Mouse (Mus musculus): Measurements from ENCODE around the gene Efcab14. TPM values are rescaled to one million over a fixed set of nuclear protein-coding genes. Genes with fewer than 3 reads are reported as not detected.
A peak's percentile ranks its signal among the peaks of the same experiment; 100 is the strongest.

The Efcab14 gene
- polyA plus RNA-seq (2012) = 0.58 and 0.59 TPM in 2 replicates

DNA sequence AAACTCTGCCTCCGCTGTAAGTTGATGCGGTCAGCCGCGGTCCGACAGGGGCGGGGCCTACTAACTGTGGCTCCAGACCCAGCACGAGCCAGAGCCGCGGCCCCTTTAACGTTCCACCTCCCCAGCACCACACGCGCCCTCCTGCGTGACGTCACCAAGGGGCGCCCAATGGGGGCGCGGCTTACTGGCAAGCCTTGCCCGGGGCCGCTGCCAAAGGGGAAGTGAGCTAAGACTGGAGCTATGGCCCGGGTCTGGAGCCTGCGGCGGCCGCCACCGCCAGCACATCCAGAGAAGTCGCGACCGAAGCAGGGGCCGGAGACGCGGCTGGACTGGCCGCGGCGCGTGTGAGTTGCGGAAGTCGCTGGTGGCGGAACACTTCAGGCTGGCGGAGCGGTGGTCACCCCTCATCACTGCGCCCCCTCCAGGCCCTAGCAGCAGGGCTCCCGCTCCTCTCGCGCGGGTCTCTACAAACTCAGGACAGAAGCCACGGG lies at the start of gene Efcab14:
Gene Efcab14 (plus strand): TSS at position 194 of the 491 bp plus-strand sequence.
- Histone ChIP-seq H3K27me3 (ENCODE audit: control insufficient read depth) (peaks cover 7% of the 10 kb centered on the region), H3K4me1 (ENCODE audit: control insufficient read depth) (peaks cover 36% of the 10 kb centered on the region), H3K36me3 (ENCODE audit: control insufficient read depth) (peaks cover 32% of the 10 kb centered on the region), H3K9me3 (ENCODE audit: control insufficient read depth, low read length) (no peaks in the 10 kb centered on the region), H3K4me3 (replicated peaks) (peak within 1 kb of the TSS; percentile 78)
- TF ChIP-seq TAL1 (IDR thresholded peaks at IDR 0.05; ENCODE audit: low read length) (no peak), GATA1 (IDR thresholded peaks at IDR 0.05; ENCODE audit: low read length) (no peak)

DNA sequence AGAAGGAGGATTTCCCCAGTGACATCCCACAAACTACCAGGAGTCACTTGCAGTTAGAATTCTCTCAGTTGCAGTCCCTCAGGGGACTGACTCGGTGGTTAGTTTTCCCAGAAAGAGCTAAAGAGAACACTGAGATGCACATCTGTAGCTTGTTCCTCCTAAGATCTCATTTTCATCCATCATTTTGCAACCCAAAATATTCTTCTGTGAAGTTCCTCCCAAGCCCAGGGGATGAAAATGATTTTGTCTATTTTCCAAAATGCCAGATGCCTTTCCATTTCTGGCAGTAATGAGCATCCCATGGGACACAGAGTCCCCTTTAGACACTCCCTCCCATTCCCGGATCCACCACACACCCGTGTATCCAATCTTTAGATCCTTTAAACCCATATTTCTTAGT lies 36.1 kb upstream of the Efcab14 start:
- Histone ChIP-seq H3K4me1 (ENCODE audit: control insufficient read depth) (no peaks in the 10 kb centered on the region), H3K4me3 (replicated peaks) (no peak overlapping the region), H3K36me3 (ENCODE audit: control insufficient read depth) (no peaks in the 10 kb centered on the region), H3K9me3 (ENCODE audit: control insufficient read depth, low read length) (no peaks in the 10 kb centered on the region), H3K27me3 (ENCODE audit: control insufficient read depth) (no peaks in the 10 kb centered on the region)
- TF ChIP-seq TAL1 (IDR thresholded peaks at IDR 0.05; ENCODE audit: low read length) (no peak), GATA1 (IDR thresholded peaks at IDR 0.05; ENCODE audit: low read length) (no peak)

DNA sequence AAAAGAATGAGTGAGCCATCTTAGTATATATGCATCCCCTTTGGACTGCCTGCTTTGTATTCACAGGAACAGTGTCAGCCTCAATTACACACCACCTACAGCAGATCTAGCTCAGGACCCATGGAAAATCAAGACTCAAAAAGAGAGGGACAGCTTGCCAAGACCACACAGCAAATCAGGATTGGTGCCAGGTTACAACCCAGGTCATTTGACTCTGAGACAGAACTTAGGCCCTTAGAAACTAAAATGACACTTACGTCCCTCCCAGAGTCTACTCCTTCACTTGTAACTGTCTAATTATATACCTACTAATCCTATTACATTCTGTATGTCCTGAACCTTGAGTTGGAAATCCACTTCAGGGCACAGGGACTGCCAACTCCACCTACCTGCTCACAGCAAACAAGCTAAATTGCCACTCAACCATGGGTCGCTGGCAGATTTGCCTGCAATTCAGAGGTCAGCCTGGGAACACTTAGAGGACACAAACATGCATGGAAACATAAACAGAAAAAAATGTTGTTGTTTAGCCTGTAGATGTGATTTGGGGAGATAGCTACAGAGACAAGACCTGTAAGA lies 33.5 kb upstream of the Efcab14 start:
- Histone ChIP-seq H3K27me3 (ENCODE audit: control insufficient read depth) (no peaks in the 10 kb centered on the region), H3K36me3 (ENCODE audit: control insufficient read depth) (no peaks in the 10 kb centered on the region), H3K4me1 (ENCODE audit: control insufficient read depth) (no peaks in the 10 kb centered on the region), H3K4me3 (replicated peaks) (no peak overlapping the region), H3K9me3 (ENCODE audit: control insufficient read depth, low read length) (no peaks in the 10 kb centered on the region)
- TF ChIP-seq GATA1 (IDR thresholded peaks at IDR 0.05; ENCODE audit: low read length) = no peak

DNA sequence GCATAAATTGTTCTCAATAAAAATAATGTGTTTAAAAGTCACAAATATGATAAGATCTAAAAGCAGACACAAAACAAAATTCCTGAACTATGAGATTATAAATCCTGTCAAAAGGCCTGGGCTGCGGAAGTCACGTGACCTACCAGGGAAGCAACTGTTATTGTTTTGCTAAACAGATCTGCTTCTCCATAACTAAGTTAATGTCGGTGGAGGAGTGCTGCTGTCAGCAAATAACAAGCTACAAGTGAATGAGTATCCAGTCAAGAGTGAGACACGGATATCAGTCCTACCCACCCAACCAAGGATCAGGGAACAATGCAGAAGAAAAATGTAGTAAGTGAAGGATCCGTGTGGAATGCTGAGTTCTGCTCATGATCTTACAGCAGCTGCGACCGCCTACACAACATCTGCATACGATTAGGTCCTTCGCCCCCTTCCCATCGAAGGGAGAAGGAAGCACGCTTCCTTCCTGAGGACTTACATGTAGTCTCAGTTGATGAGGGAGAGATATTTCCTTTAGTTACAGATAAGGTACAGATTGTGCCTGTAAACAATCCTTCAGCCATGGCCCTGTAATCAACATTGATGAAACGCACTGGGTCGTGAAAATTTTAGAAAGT lies 28.5 kb upstream of the Efcab14 start:
- H3K4me1 ChIP-seq (ENCODE audit: control insufficient read depth) = no peaks in the 10 kb centered on the region
- TF ChIP-seq TAL1 (IDR thresholded peaks at IDR 0.05; ENCODE audit: low read length) = no peak
- no peak for TF ChIP-seq GATA1 (IDR thresholded peaks at IDR 0.05; ENCODE audit: low read length)
- H3K4me3 ChIP-seq (replicated peaks) = no peak overlapping the region
- H3K27me3 ChIP-seq (ENCODE audit: control insufficient read depth) = no peaks in the 10 kb centered on the region
- no peaks in the 10 kb centered on the region for H3K9me3 ChIP-seq (ENCODE audit: control insufficient read depth, low read length)
- no peaks in the 10 kb centered on the region for H3K36me3 ChIP-seq (ENCODE audit: control insufficient read depth)

DNA sequence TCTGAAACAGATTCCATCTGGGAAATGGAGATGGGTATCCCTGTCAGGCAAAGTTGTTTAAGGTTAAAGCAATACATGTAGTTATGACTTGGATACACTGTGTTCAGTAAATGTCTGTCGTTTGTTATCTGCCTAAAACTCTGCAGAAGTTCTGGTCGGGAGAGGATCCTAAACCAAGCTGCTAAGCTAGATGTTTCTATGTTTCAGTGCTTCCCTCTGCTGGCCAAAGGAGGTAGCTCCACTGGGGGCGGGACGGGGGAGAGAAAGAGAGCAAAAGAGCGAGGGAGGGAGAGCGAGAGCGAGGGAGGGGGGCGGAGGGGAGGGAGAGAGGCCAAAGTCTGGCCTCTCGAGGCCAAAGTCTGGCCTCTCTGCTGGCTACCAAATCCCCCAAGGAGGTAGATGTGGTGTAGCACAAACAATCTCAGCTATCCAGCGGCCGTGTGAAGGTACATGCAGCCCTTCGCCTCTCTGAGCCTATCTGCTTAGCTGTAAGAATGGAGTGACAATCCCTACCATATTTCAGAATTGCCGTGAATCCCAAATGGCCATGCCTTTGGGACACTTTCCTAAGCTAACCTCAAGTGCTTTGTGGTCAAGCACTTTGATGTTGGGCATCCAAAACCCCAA lies 27.6 kb upstream of the Efcab14 start:
- H3K9me3 ChIP-seq (ENCODE audit: control insufficient read depth, low read length) = no peaks in the 10 kb centered on the region
- H3K36me3 ChIP-seq (ENCODE audit: control insufficient read depth) = no peaks in the 10 kb centered on the region
- no peaks in the 10 kb centered on the region for H3K27me3 ChIP-seq (ENCODE audit: control insufficient read depth)
- TF ChIP-seq GATA1 (IDR thresholded peaks at IDR 0.05; ENCODE audit: low read length) (no peak), TAL1 (IDR thresholded peaks at IDR 0.05; ENCODE audit: low read length) (no peak)
- H3K4me1 ChIP-seq (ENCODE audit: control insufficient read depth) = no peaks in the 10 kb centered on the region
- no peak overlapping the region for H3K4me3 ChIP-seq (replicated peaks)

DNA sequence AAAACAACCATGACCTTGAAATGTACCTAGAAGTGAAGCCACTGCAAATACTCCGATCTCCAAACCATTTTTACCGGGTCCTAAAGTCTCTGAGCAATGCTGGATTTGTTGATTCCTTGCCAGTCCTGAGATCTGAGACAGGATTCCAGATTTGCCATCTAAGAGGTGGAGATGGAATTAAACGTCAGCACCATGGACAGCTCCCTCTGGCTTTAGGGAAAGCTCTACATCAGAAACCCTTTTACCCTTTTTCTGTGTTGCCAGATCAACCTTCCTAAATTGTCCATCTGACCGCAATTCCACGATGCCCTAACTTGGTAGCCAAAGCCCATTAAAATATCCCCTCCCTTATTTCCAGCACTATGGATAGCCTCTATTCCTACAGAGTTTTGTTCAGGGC lies 8.8 kb upstream of the Efcab14 start:
- Histone ChIP-seq H3K9me3 (ENCODE audit: control insufficient read depth, low read length) (no peaks in the 10 kb centered on the region), H3K4me3 (replicated peaks) (no peak overlapping the region), H3K36me3 (ENCODE audit: control insufficient read depth) (no peaks in the 10 kb centered on the region), H3K27me3 (ENCODE audit: control insufficient read depth) (peaks cover 4% of the 10 kb centered on the region; the same call in 1 of the 2 replicates), H3K4me1 (ENCODE audit: control insufficient read depth) (peaks cover 4% of the 10 kb centered on the region; the same call in 1 of the 2 replicates)
- TF ChIP-seq TAL1 (IDR thresholded peaks at IDR 0.05; ENCODE audit: low read length) (no peak), GATA1 (IDR thresholded peaks at IDR 0.05; ENCODE audit: low read length) (no peak)

DNA sequence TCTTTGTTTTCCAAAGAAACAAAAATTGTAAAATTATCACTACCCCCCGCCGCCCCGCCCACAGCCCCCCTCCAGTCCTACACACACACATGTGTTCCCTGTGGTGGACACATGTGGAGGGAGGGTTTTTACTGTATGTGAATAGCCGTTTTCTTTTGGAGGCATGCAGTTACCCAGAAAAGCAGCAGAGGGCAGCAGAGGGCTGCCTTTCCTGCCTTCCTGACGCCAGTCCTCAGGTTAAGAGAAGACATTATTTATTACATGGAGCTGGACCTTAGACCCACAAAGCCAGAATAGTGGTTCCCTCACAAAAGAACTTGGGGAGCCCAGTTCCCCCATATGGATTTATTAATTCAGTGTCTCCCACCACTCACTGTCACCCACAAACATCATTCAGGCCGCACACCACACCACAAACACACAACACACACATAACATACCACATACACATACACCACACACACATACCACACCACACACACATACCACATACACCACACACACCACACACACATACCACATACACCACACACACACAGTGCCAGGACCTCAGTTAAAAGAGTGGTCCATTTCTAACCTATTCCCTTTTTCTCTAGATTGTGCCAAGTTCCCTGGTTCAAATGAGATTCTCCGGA lies 5.8 kb upstream of the Efcab14 start:
- Histone ChIP-seq H3K9me3 (ENCODE audit: control insufficient read depth, low read length) (no peaks in the 10 kb centered on the region), H3K36me3 (ENCODE audit: control insufficient read depth) (no peaks in the 10 kb centered on the region), H3K4me3 (replicated peaks) (no peak overlapping the region), H3K27me3 (ENCODE audit: control insufficient read depth) (peaks cover 8% of the 10 kb centered on the region), H3K4me1 (ENCODE audit: control insufficient read depth) (peaks cover 13% of the 10 kb centered on the region)
- no peak for TF ChIP-seq TAL1 (IDR thresholded peaks at IDR 0.05; ENCODE audit: low read length)
- TF ChIP-seq GATA1 (IDR thresholded peaks at IDR 0.05; ENCODE audit: low read length) = no peak

DNA sequence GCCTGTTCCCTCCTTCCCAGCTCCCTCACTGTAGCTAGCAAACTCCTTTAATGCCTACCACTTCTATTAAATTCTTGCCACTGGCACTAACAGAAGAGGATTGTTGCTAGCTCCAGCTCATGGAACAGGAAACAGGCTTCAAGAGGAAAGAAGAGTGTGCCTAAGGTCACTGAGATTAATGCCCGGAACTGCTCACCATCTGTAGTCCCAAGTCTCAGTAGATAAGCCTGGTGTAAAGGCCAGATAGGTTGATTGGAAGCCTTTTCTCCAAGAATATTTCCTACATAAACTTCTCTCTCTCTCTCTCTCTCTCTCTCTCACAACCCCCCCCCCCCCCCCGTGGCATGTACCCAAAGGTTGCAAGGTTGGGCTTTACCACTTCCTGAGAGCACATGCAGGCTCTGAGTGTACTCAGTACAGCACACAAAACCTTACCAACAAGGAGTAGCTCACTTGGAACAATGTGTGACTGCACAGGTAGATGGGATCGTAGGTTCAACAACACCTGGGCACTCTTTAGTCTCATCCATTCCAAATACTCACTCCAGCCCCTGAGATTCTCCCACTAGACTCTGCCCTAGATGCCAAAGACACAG lies 5.2 kb upstream of the Efcab14 start:
- Histone ChIP-seq H3K27me3 (ENCODE audit: control insufficient read depth) (peaks cover 8% of the 10 kb centered on the region), H3K9me3 (ENCODE audit: control insufficient read depth, low read length) (no peaks in the 10 kb centered on the region), H3K4me1 (ENCODE audit: control insufficient read depth) (peaks cover 17% of the 10 kb centered on the region), H3K4me3 (replicated peaks) (no peak overlapping the region), H3K36me3 (ENCODE audit: control insufficient read depth) (no peaks in the 10 kb centered on the region)
- TF ChIP-seq GATA1 (IDR thresholded peaks at IDR 0.05; ENCODE audit: low read length) (no peak), TAL1 (IDR thresholded peaks at IDR 0.05; ENCODE audit: low read length) (no peak)

DNA sequence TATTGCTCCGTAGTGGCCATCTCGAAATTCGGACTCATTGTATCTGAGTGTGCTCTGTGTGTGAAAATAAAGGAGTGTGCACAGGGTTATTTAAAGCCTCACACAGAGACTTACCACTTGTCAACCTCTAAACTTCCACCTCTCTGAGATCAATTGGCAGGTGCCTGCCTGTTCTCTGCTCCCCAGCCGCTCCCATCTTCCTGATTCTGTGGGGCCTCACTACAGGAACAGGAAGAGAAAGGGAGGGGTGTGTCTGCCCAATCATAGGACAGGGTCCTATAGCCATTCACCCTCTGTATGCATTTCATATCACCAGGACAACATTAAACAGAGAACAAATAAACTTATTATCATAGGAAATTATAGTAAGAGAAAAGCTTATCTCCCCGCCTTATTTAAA lies 3.8 kb upstream of the Efcab14 start:
- no peak overlapping the region for H3K4me3 ChIP-seq (replicated peaks)
- H3K9me3 ChIP-seq (ENCODE audit: control insufficient read depth, low read length) = no peaks in the 10 kb centered on the region
- H3K36me3 ChIP-seq (ENCODE audit: control insufficient read depth) = no peaks in the 10 kb centered on the region
- peaks cover 25% of the 10 kb centered on the region for H3K4me1 ChIP-seq (ENCODE audit: control insufficient read depth)
- no peak for TF ChIP-seq TAL1 (IDR thresholded peaks at IDR 0.05; ENCODE audit: low read length)
- no peak for TF ChIP-seq GATA1 (IDR thresholded peaks at IDR 0.05; ENCODE audit: low read length)
- H3K27me3 ChIP-seq (ENCODE audit: control insufficient read depth) = peaks cover 8% of the 10 kb centered on the region

Data from erythroblast, embryonic 14.5 days (primary cell).